Mouse (Mus musculus) olfactory bulb, adult 2 months (tissue): ENCODE measurements around the gene Ctdsp2.

ENCODE experiments used
- CTCF ChIP-seq: fragments of 200-500 bp; IDR thresholded peaks from 2 replicates; pipeline ENCODE4 v1.5.1; 2012; ENCODE audit warnings: low read depth, mild to moderate bottlenecking, low read length, moderate library complexity; ENCODE audit not compliant: insufficient read depth
- POLR2A ChIP-seq: fragments of 200-500 bp; IDR thresholded peaks from 2 replicates; pipeline ENCODE4 v1.6.1; 2012; ENCODE audit warnings: mild to moderate bottlenecking, low read depth, low read length, moderate library complexity; ENCODE audit not compliant: insufficient read depth

DNA sequence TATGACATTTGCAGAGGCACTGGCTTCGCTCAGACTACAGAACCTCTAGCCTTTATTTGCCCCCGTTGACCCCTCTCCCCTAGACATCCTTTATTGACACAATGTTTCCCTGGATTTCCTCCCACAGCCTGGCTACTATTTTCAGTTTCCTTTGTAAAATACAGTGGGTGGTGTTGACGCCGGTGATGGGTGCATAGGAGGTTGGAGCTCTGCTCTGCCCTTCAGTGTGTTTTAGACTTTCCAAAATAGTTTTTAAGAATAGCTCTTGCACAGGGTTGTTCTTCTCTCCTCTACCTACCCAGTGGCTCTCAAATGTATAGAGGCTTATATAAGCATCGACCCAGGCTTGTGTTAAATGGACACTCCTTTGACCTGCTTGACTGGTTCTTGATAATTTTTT is 28.7 kb upstream of the Ctdsp2 start:
- no peak for TF ChIP-seq POLR2A
- TF ChIP-seq CTCF, result no peak
